Mouse (Mus musculus) bone marrow, adult 2 months (tissue): ENCODE results near the gene Rab10.

ENCODE experiments used
- CTCF ChIP-seq: fragments of 200-500 bp; IDR thresholded peaks from 2 replicates; pipeline ENCODE4 v1.5.1; 2011; ENCODE audit warnings: low read length, control low read depth; ENCODE audit not compliant: control insufficient read depth, insufficient read depth
- POLR2A ChIP-seq: fragments of 200-500 bp; IDR thresholded peaks from 2 replicates; pipeline ENCODE4 v1.6.1; 2011; ENCODE audit warnings: low read depth, mild to moderate bottlenecking, control low read depth, low read length, borderline replicate concordance; ENCODE audit not compliant: control insufficient read depth

DNA sequence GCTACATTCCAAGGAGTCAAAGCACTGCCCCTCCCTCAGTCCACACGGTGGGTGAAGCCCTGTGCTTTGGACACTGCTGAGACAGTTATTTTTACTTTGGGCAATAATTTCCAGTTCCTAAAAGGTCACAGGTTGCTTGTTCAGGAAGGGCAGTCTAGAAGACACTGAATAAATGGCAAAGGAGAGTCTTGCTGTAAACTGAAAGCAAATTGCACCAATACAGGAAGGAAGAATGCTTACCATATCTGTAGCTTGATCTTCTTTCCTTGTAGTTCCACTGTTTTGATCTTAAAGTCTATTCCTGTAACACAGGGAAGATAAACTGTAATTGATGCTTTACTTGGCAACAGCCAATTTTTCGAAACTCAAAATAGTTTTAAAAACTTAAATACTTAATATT, 45.3 kb downstream of the Rab10 start:
- no peak for TF ChIP-seq POLR2A
- TF ChIP-seq CTCF, result no peak
